Mouse (Mus musculus): Measurements from ENCODE around the gene Cpsf4.

- TF ChIP-seq CTCF (IDR thresholded peaks at IDR 0.05; ENCODE audit: control insufficient read depth, insufficient read depth, low read length) (no peak), POLR2A (IDR thresholded peaks at IDR 0.05; ENCODE audit: borderline replicate concordance, control insufficient read depth, low read depth, low read length) (no peak)
Measured at GRCm38 (mm10) chr5:145123396-145123795, 43.6 kb upstream of the Cpsf4 start.
